Mouse (Mus musculus) bone marrow, adult 2 months (tissue): ENCODE data around the gene Timm22.

Experiments used
- CTCF ChIP-seq: fragments of 200-500 bp; IDR thresholded peaks from 2 replicates; pipeline ENCODE4 v1.5.1; 2011; ENCODE audit warnings: low read length, control low read depth; ENCODE audit not compliant: control insufficient read depth, insufficient read depth
- POLR2A ChIP-seq: fragments of 200-500 bp; IDR thresholded peaks from 2 replicates; pipeline ENCODE4 v1.6.1; 2011; ENCODE audit warnings: low read depth, mild to moderate bottlenecking, control low read depth, low read length, borderline replicate concordance; ENCODE audit not compliant: control insufficient read depth

DNA sequence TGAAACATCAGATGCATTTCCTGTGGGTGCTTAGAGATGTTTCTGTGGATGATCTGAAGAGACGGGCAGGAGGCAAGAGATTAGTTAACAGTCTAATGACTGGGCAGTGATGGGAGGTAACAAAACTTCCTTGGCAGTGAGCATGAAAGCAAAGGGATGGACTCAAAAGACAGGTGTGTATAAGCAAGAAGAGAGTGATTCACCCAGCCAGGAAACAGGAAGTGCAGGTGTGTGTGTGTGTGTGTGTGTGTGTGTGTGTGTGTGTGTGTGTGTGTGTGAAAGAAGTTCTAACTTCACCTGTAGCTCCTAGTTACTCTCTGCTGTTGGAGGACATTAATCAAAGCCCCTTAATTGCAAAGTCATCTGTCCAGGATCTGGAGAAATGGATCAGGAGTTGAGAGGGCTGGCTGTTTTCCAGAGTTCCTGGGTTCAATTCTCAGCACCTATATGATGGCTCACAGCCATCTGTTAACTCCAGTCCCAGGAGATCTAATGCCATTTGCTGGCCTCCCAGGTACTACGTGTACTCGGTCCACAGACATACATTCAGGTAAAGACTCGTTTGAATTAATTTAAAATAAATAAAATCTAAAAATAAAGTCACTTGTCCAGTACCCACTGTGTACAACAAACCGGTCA, 1.0 kb upstream of the Timm22 start:
- TF ChIP-seq POLR2A: no peak
- no peak for TF ChIP-seq CTCF
